Mouse (Mus musculus): ENCODE measurements around the gene Slc36a4. TPM values are rescaled to one million over a fixed set of nuclear protein-coding genes. Genes with fewer than 3 reads are reported as not detected.

The Slc36a4 gene
- polyA plus RNA-seq, 1 experiment from 2014 or later, result 4.9 TPM

DNA sequence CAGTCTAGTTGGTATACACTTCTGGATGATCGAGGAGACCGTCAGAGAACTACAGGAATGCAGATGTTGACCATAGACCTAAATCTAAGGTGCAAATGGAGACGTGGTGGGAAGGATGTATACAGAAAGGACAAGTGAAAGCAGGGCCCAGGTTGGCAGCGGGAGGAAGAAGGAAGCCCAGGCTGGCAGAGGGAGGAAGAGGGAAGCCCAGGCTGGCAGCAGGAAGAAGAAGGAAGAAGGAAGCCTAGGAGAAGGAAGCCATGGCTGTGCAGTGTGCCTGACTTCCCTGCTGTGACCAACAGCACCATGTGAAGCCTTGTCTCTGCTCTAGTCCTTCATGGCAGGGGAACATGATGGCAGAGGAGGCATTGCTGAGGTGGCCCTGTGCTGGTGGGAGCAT is 7.8 kb downstream of the Slc36a4 start:
- H3K9me3 ChIP-seq (ENCODE audit: control insufficient read depth, low read length), result no peaks in the 10 kb centered on the region
- ATAC-seq (replicated peaks; ENCODE audit: low FRiP score), result no peak
- no peaks in the 10 kb centered on the region for H3K27me3 ChIP-seq (replicated peaks; ENCODE audit: control insufficient read depth, insufficient read depth, low read length)
- H3K4me2 ChIP-seq, result no peak overlapping the region
- no peaks in the 10 kb centered on the region for H3K36me3 ChIP-seq (ENCODE audit: control insufficient read depth, insufficient read depth, low read length)
- H3K27ac ChIP-seq (ENCODE audit: low read depth, low read length), result no peak overlapping the region
- no peak overlapping the region for H3K4me3 ChIP-seq (ENCODE audit: low read depth, low read length)
- DNase-seq (ENCODE audit: low spot score), result no peak
- no peak overlapping the region for H3K9ac ChIP-seq (ENCODE audit: low read depth, low read length)
- no peaks in the 10 kb centered on the region for H3K4me1 ChIP-seq (replicated peaks; ENCODE audit: control insufficient read depth, insufficient read depth, low read length)
- WGBS, result 78% methylated on average over 4 of the region's 4 CpGs

DNA sequence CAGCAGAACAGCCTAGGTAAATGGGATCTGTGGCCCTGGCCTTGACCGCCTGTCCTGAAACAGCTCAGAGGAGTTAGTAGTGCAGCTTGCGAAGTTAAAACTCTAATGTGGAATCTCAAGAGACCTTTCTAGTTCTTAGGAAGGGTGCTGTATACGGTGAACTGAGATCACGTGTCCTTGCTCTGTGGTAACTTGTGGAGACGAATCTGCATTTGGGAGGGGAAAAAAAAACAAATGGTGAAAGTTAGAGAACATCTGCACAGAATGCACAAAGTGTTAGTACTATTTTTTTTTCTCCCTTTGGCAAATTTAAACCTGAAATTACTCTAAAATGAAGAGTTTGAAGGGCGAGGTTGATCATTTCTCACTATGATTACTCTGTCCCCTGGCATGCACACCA is 8.8 kb downstream of the Slc36a4 start:
- Histone ChIP-seq H3K27me3 (replicated peaks; ENCODE audit: control insufficient read depth, insufficient read depth, low read length) (no peaks in the 10 kb centered on the region), H3K27ac (ENCODE audit: low read depth, low read length) (no peak overlapping the region), H3K4me3 (ENCODE audit: low read depth, low read length) (no peak overlapping the region), H3K4me2 (no peak overlapping the region), H3K36me3 (ENCODE audit: control insufficient read depth, insufficient read depth, low read length) (no peaks in the 10 kb centered on the region), H3K9me3 (ENCODE audit: control insufficient read depth, low read length) (no peaks in the 10 kb centered on the region), H3K4me1 (replicated peaks; ENCODE audit: control insufficient read depth, insufficient read depth, low read length) (no peaks in the 10 kb centered on the region), H3K9ac (ENCODE audit: low read depth, low read length) (no peak overlapping the region)
- DNase-seq (ENCODE audit: low spot score) (no peak), ATAC-seq (replicated peaks; ENCODE audit: low FRiP score) (no peak)
- WGBS, result 84% methylated on average over 6 of the region's 6 CpGs

- no peaks in the 10 kb centered on the region for H3K9me3 ChIP-seq (ENCODE audit: control insufficient read depth, low read length)
- H3K36me3 ChIP-seq (ENCODE audit: control insufficient read depth, insufficient read depth, low read length), result no peaks in the 10 kb centered on the region
- DNase-seq (ENCODE audit: low spot score), result no peak
- no peak overlapping the region for H3K4me3 ChIP-seq (ENCODE audit: low read depth, low read length)
- ATAC-seq (replicated peaks; ENCODE audit: low FRiP score), result no peak
- H3K4me2 ChIP-seq, result no peak overlapping the region
- no peaks in the 10 kb centered on the region for H3K4me1 ChIP-seq (replicated peaks; ENCODE audit: control insufficient read depth, insufficient read depth, low read length)
- H3K9ac ChIP-seq (ENCODE audit: low read depth, low read length), result no peak overlapping the region
- WGBS, result 86% methylated on average over 14 of the region's 14 CpGs
- no peaks in the 10 kb centered on the region for H3K27me3 ChIP-seq (replicated peaks; ENCODE audit: control insufficient read depth, insufficient read depth, low read length)
- no peak overlapping the region for H3K27ac ChIP-seq (ENCODE audit: low read depth, low read length)
Measured at GRCm38 (mm10) chr9:15719594-15719993, 10.1 kb downstream of the Slc36a4 start.

DNA sequence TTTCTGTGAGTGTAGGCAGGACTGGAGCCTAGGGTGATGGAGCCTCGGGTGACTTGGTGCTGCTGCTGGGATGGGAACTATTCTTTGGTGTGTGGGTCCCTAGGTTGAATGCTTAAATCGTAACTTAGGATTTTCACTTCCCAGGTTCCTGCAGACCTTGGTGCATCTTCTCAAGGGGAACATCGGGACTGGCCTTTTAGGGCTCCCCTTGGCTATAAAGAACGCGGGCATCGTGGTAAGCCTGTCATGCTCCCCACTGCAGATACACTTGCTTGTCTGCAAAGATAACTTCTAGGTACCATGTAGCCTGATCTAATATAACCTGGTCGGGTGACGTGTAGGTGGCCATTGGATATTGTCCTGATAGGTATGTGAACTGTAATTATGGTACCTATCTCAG is 11.0 kb downstream of the Slc36a4 start:
- no peaks in the 10 kb centered on the region for H3K27me3 ChIP-seq (replicated peaks; ENCODE audit: control insufficient read depth, insufficient read depth, low read length)
- H3K4me2 ChIP-seq, result no peak overlapping the region
- no peak overlapping the region for H3K27ac ChIP-seq (ENCODE audit: low read depth, low read length)
- no peaks in the 10 kb centered on the region for H3K36me3 ChIP-seq (ENCODE audit: control insufficient read depth, insufficient read depth, low read length)
- no peaks in the 10 kb centered on the region for H3K4me1 ChIP-seq (replicated peaks; ENCODE audit: control insufficient read depth, insufficient read depth, low read length)
- 87% methylated on average over 8 of the region's 8 CpGs for WGBS
- ATAC-seq (replicated peaks; ENCODE audit: low FRiP score) (no peak), DNase-seq (ENCODE audit: low spot score) (no peak)
- no peak overlapping the region for H3K4me3 ChIP-seq (ENCODE audit: low read depth, low read length)
- no peaks in the 10 kb centered on the region for H3K9me3 ChIP-seq (ENCODE audit: control insufficient read depth, low read length)
- H3K9ac ChIP-seq (ENCODE audit: low read depth, low read length), result no peak overlapping the region

GRCm38 (mm10) chr9:15721226-15721833 is 11.8 kb downstream of the Slc36a4 start:
- Histone ChIP-seq H3K4me1 (replicated peaks; ENCODE audit: control insufficient read depth, insufficient read depth, low read length) (no peaks in the 10 kb centered on the region), H3K4me2 (no peak overlapping the region), H3K27ac (ENCODE audit: low read depth, low read length) (no peak overlapping the region), H3K9ac (ENCODE audit: low read depth, low read length) (no peak overlapping the region), H3K36me3 (ENCODE audit: control insufficient read depth, insufficient read depth, low read length) (no peaks in the 10 kb centered on the region), H3K9me3 (ENCODE audit: control insufficient read depth, low read length) (no peaks in the 10 kb centered on the region), H3K27me3 (replicated peaks; ENCODE audit: control insufficient read depth, insufficient read depth, low read length) (no peaks in the 10 kb centered on the region), H3K4me3 (ENCODE audit: low read depth, low read length) (no peak overlapping the region)
- WGBS, result 82% methylated on average over 6 of the region's 6 CpGs
- ATAC-seq (replicated peaks; ENCODE audit: low FRiP score) (no peak), DNase-seq (ENCODE audit: low spot score) (no peak)

DNA sequence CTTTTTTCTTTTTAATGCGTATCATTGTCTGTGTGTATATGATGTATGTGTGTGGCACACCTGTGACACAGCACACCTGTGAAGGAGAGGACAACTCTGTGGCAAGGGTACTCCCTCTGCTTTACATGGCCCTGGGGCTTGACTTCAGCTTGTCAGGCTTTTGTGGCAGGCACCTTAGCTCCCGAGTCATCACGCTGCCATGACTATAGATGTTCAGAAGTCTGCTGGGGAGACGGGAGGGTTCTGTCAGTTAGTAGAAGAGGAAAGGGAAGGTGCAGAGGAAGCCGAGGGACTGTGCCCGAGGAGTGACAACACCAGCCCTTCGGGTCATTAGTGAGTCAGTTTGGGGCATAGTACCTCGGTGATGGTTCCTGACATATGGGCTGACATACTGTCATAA is 13.0 kb downstream of the Slc36a4 start:
- 78% methylated on average over 8 of the region's 8 CpGs for WGBS
- no peak overlapping the region for H3K4me3 ChIP-seq (ENCODE audit: low read depth, low read length)
- no peak overlapping the region for H3K9ac ChIP-seq (ENCODE audit: low read depth, low read length)
- H3K9me3 ChIP-seq (ENCODE audit: control insufficient read depth, low read length), result no peaks in the 10 kb centered on the region
- DNase-seq (ENCODE audit: low spot score) (no peak), ATAC-seq (replicated peaks; ENCODE audit: low FRiP score) (no peak)
- no peaks in the 10 kb centered on the region for H3K4me1 ChIP-seq (replicated peaks; ENCODE audit: control insufficient read depth, insufficient read depth, low read length)
- no peak overlapping the region for H3K27ac ChIP-seq (ENCODE audit: low read depth, low read length)
- no peaks in the 10 kb centered on the region for H3K36me3 ChIP-seq (ENCODE audit: control insufficient read depth, insufficient read depth, low read length)
- H3K4me2 ChIP-seq, result no peak overlapping the region
- H3K27me3 ChIP-seq (replicated peaks; ENCODE audit: control insufficient read depth, insufficient read depth, low read length), result no peaks in the 10 kb centered on the region

DNA sequence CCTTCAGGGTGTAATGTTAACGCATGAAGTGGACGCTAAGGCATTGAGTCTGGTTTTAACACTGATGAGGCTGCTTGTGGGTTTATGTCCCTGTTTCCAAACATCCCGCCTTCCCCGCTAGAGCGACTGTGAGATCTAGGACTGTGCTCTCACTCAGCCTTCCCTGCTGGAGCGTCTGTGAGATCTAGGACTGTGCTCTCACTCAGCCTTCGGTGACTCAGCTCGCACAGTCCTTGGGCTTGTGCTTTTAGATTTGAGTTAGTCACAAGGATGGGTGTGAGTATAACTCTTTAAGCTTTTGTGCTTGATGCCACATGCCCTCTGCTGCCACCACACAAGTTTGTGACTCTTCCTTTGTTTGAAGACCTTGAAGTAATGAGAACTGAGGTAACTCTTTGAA is 17.6 kb downstream of the Slc36a4 start:
- Histone ChIP-seq H3K4me1 (replicated peaks; ENCODE audit: control insufficient read depth, insufficient read depth, low read length) (no peaks in the 10 kb centered on the region), H3K36me3 (ENCODE audit: control insufficient read depth, insufficient read depth, low read length) (no peaks in the 10 kb centered on the region), H3K9ac (ENCODE audit: low read depth, low read length) (no peak overlapping the region), H3K27ac (ENCODE audit: low read depth, low read length) (no peak overlapping the region), H3K4me2 (no peak overlapping the region), H3K27me3 (replicated peaks; ENCODE audit: control insufficient read depth, insufficient read depth, low read length) (no peaks in the 10 kb centered on the region), H3K9me3 (ENCODE audit: control insufficient read depth, low read length) (no peaks in the 10 kb centered on the region), H3K4me3 (ENCODE audit: low read depth, low read length) (no peak overlapping the region)
- DNase-seq (ENCODE audit: low spot score) (no peak), ATAC-seq (replicated peaks; ENCODE audit: low FRiP score) (no peak)
- WGBS, result 91% methylated on average over 8 of the region's 8 CpGs

DNA sequence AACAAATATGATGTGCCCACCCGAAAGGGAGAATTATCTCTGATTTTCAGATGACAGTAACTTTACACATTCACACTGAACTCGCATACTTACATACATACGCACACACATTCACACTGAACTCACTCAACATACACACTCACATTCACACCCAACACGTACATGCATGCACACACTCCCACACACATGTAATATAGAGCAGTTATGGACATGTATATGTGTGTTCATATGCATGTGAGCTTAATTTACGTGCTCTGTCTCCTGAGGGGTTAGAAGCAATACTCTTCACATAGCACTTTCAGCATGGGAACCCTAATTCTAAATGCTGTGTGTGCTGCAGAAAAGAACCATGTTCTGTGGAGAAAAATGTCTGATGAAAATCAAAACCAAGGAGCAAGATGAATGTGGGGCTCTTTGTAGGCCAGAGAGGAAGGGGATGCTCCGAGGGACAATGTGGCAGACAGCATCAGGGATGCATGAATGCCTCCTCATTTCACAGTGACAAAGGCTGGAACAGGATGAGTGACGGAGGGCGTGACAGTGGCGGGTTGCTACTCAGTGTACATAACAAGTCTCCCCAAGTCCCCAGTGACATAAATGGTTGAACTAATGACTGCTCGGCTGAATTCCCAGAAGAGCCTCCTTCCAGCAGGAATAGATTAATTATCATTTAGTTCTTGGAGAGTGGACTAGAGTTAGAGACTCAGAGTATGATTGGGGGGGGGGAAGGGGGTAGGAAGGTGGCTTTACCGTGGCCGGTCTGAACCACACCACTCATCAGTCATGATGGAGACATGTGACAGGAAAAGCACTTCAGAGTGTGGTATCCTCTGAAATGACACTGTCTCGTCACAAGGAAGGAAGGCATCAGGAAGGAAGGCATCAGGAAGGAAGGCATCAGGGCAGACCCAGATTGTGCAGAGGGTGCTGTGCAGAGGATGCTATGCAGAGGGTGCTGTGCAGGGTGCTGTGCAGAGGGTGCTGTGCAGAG is 22.5 kb downstream of the Slc36a4 start:
- DNase-seq (ENCODE audit: low spot score), result no peak
- no peak for ATAC-seq (replicated peaks; ENCODE audit: low FRiP score)

More for the DNA sequence above, 22.5 kb downstream of the Slc36a4 start:
- WGBS, result 71% methylated on average over 13 of the region's 13 CpGs
- Histone ChIP-seq H3K27ac (ENCODE audit: low read depth, low read length) (no peak overlapping the region), H3K9me3 (ENCODE audit: control insufficient read depth, low read length) (no peaks in the 10 kb centered on the region), H3K4me3 (ENCODE audit: low read depth, low read length) (no peak overlapping the region), H3K4me2 (no peak overlapping the region), H3K9ac (ENCODE audit: low read depth, low read length) (no peak overlapping the region), H3K4me1 (replicated peaks; ENCODE audit: control insufficient read depth, insufficient read depth, low read length) (no peaks in the 10 kb centered on the region), H3K36me3 (ENCODE audit: control insufficient read depth, insufficient read depth, low read length) (no peaks in the 10 kb centered on the region), H3K27me3 (replicated peaks; ENCODE audit: control insufficient read depth, insufficient read depth, low read length) (no peaks in the 10 kb centered on the region)

Data from liver, embryonic 11.5 days (tissue).